Mouse (Mus musculus) adrenal gland, postnatal 25 days (tissue): ENCODE results near the gene Gprc6a. TPM values are rescaled to one million over a fixed set of nuclear protein-coding genes. Genes with fewer than 3 reads are reported as not detected.

Experiments
- DNase-seq: peaks from one replicate; pipeline ENCODE4 v3.0.0; 2021; ENCODE audit warnings: mixed read lengths
- total RNA-seq: library from RNA; stranded (reverse); gene quantifications from 2 replicates; pipeline ENCODE4 v1.2.3, GENCODE M21; 2021

The Gprc6a gene
- total RNA-seq, 1 experiment from 2014 or later, result not detected

DNA sequence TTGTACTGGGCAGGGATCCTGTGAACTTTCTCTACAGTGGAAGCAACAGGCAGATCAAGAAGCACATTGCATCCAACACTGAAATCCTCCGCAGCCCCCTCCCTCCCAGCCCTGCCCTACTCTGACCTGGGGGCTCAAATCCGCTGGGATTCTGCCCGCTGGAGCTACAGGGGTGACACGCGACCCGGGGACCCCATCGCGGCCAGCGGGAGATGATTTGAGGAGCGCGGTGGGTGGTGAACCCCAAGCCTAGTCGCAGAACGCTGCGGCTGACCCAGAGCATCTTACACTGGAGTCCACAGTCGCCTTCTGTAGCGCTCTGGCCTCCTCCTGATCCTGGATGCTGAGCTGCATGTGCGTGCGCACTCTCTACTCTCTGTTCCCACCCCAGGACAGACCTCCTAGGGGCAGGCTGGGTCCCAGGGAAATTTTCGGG lies 41.1 kb downstream of the Gprc6a start, which contains the start of gene Fam162b:
Gene Fam162b, minus strand, starts transcription at position 379 of the 436 bp plus-strand sequence.
- no peak for DNase-seq

DNA sequence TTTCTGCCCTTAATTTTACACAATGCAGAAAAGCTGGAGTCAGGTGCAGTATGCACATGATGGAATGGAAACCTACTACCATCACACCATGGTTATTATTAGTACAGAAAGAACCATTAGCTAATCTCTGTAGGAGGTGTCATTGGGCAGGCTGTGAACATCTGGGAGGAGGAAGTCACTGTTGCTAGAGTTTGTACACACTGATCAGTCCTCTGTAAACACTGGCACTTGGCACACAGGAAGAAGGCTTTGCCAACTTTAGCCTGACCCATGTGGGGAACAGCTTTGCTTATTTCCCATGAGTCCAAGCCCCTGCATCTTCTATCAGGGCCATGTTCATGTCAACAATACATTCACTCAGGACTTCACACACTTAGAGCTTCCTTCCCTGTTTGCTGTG lies 46.3 kb downstream of the Gprc6a start:
- DNase-seq, result no peak

DNA sequence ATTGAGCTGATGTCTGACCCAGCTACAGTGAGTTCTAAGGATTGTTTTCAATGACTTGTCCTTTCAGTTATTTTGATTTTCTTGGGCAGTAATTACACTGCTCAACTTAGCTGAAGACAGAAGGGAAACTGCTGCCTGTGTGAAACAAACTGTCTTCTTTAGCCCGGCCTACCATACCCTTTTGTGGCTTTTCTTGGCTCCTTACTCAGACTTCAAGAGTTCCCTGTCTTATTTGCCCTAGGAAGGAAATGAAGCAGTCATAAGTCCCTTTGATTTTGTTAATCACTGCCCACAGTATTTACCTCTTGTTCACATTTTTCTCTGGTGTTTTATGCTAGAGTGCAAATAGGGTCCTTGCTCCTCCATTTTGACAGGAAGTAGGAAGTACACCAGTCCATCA lies 46.9 kb downstream of the Gprc6a start:
- no peak for DNase-seq

DNA sequence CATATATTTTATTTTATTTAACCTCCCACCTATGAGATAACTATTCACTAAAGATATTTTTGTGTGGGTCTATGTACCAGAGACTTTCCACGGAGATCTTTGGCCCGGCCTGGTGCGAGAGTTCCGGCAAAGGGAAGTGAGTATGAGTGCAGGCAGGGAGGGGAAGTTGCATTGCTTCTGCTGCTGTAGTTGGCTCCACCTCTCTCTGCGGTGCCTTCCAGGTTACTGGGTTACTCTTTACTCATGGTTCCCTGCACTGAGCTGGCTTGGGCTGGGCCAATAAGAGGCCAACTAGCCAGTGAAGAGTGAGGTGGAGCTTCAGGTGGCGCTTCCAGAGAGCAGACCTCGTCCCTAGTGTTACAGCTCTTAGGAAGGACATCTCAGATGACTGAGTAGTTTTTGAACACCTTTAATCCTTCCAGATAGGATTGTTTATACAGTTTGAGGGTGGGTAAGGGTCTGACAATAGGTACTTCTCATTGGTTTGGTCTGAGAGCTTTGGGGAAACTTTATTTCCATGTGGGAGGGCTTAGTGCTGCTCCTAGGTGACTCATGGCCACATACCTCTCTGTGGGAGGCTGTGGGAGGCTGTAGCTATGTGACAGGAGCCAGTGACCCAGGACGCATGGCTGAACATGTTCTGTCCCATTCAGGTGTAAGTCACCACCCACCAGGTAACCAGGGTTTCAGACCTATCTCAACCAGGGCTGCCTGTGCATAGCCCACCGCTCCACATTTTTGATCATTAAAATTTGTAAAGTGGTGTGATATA lies 59.9 kb downstream of the Gprc6a start:
- DNase-seq, result no peak

Other genes with a start within 250 kb of the Gprc6a start
- 1.1 TPM in 1 of 2 replicates, not detected in the other for gene Gm49339, start 150.8 kb downstream of the Gprc6a start, total RNA-seq
- 1.1 and 1.7 TPM in 2 replicates for gene Lilr4b, start 150.8 kb downstream of the Gprc6a start, total RNA-seq
- 2.0 and 2.5 TPM in 2 replicates for gene Lilrb4a, start 140.5 kb downstream of the Gprc6a start, total RNA-seq
- gene Fam162b, start 40.9 kb downstream of the Gprc6a start, total RNA-seq, result not detected in 2 replicates
- gene Rfx6, start 46.3 kb upstream of the Gprc6a start, total RNA-seq, result not detected in 2 replicates